Mouse (Mus musculus) kidney, adult 8-10 months (tissue): ENCODE results near the gene Ncdn.

Experiments
- DNase-seq, 2 experiments: peaks; one replicate each; pipeline ENCODE4 v3.0.0; 2022

Ncdn gene

DNA sequence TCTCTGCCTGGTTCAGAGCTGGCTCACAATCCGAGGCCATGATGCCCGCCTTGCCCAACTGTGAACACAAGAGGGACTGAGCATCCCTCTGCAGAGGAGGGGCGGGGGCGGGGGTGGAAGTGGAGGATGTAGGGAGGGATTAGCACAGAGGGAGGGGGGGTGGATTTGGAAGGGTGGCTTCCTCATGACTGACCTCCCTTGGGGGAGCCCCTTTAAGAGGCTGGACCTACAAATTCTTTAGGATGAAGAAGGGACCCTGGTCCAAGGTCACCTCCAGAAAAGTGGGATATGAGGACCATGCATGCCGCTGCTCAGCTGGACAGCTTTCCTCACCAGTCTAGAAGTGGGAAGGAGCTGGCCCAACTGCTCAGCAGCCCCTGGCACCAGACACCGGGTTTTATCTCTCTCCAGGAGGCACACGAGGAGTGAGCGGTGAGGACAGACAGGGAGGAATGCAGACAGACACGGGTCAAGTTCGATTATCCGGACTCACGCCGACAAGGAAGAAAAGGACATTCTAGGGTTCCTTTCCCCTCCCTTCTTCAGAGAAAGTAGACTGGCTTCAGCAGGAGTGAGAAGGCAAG, 1.1 kb downstream of the Ncdn start:
- no peak for DNase-seq

DNA sequence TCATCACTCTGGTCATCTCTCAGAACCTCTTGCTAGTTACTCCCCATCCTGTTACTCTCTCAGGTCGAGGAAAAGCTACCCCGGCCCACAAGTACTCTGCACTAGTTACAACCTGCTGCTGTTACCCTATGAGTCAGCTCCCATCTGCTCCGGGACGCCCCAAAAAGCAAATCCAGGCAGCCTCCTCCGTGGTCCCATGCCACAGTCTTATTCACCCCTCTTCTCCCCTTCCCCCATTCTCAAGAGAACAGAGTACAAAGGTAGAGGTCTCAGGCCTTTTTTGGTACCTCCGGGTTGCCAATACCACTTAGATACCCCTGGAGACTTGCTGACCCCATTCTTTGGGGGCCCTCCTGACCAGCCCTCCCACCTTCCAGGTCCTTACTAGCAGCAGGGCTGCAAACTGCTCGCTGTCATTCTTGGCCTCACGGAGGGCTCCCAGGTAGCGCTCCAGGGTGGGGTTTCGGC, 1.6 kb downstream of the Ncdn start:
- DNase-seq = no peak

DNA sequence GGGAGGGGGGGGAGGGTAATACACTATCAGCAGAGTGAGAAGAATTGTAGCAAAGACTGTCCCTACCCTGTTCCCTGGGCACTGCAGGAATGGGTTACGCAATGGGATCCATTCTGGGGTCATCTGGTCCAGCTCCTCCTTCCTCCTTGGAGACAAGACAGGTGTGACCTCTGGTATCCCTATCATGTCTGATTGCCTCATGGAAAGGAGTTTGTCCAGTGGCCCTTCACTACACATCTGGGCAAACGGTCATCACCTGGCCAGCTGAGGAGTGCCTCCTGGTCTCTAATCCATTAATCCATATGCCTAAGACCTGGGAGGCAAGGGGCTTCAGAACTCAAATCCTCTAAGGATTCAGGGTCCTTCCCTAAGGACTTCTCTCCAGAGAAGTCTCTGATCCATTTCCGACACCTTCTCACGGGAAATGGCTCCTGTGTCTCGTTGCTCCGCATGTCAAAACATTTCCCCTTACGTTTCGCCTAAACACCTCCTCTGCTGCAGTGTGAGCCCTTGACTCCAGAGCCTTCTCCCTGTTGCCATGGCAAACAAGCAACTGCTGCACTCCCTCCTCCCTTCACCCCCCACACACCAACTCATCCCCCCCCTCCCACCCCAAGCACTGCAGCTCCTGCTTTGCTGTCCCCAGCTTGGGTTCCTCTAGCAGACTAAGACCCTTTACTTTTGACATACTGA, 2.2 kb downstream of the Ncdn start:
- no peak for DNase-seq

DNA sequence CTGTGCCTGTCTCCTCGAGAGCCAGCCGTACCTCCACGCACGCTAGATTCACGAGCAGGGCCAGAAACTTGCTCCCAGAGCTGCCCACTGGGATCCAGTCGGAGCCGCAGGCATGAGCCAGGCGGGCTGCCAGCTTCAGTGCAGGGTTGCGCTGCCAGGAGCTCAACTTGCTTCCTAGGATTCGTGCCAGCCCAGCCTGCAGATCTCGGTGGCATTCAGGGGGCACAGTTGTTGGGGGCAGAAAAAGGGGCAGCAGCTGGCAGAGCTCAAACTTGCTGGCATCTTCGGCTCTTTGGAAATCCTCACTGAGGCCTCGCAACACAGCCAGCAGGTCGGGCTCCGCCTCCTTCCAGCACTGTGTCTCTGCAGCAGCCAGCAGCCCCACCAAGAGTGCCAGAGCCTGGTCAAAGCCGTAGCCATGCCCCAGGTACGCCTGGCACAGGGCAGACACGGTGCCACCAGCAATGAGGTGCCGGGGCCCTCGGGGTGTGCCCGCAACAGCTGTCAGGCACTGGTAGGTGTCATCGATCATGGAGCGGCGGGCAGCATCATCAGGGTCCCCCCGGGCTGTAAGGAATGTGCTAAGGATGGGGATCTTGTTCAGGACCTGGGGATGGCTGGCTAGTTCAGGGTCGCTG, 3.1 kb downstream of the Ncdn start:
- no peak for DNase-seq

DNA sequence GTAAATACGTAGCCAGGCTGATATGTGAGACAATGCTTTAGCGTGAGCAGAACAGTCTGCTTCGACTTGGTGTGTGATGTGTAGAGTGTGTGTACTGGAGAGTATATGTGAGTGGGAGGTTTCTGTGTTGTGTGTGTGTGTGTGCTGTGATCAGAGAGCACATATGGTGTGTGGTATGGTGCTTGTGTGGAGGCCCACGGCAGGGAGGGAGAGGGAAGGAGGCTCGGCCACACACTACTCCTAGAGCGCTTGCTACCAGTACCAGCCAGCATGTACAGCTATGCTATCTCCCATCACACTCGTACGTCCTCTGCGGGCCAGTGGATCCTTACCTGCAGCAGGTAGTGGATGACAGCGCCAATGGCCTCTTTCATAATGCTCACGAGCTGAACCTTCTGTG, 3.7 kb downstream of the Ncdn start:
- DNase-seq = no peak

DNA sequence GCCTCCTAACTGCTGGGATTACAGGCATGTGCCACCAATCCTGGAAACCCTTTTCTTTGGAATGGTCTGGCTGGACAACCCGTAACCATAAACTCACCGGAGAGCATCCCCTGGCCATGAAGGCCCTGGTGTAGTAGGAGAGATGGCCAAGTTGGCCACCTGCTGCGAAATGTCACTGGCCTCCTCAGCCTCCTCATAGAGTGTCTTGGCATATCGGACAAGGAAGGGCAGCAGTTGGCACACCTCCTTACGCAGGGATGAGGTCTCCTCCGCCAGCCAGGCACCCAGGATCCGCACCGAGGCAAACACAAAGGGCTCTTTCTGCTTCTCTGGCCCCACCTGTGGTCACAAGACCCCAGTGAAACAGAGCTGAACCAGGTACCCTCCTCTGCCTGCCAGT, 4.9 kb downstream of the Ncdn start:
- no peak for DNase-seq

DNA sequence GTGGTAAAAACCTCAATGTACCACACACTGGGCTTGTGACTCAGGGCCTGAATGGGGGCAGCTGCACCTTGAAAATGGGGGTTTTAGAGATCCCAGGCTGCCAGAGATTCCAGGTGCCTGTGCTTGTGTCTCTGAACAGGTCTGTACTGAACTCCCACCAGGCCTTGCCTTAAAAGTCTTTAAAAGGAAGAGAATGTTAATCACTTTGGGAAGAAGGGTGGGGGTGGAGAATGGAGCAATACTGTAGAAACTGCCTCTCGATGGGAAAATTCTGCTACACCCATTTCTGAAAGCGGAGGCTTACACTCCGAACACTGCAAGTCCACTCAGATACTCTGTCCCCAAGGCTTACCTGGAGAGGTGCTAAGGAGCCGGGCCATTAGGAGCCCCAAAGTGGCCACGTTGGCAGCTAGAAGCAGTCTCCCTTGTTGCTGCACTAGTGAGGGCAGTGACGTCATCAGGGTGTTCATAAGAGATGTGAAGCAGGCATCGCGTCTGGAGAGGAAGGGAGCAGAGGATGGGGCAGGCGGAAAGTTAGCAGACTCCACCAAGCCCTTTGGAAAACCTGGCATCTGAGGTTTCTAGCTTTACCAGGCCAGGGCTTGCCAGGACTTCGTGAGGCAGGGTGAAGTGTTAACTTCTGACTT, 6.9 kb downstream of the Ncdn start:
- no peak for DNase-seq

DNA sequence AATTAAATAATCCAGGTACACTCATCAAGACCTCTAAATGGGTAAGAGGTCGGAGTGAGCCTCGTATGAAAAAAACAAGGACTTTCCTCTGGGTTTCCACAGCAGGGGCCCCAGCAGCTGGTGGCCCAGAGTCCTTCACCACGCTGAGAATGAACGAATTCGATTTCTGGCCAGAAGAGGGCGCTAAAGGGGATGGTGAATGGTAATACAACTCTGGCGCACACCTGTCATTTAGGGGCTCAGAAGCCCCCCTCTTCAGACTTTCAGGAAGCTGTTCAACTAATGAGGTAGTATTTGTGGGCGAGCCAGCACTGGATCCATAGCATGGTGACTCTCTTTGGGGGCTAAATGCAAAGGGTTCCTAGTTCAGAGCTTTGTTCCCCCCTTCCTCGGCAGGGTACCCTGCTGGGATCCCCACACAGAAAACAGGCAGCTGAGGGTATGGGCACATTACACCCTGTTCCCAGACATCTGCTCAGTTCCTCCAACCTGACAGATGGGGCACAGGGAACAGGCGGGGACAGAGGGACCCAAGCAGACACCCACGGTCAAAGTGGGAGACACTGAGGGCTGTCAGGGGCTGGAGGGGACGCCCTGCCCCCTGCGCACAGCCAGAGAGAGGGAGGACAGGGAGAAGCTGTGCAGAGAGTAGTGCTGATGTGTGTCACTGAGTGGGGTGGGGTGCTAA, 7.6 kb downstream of the Ncdn start:
- DNase-seq = peak in 1 of 2 experiments; percentile 58

DNA sequence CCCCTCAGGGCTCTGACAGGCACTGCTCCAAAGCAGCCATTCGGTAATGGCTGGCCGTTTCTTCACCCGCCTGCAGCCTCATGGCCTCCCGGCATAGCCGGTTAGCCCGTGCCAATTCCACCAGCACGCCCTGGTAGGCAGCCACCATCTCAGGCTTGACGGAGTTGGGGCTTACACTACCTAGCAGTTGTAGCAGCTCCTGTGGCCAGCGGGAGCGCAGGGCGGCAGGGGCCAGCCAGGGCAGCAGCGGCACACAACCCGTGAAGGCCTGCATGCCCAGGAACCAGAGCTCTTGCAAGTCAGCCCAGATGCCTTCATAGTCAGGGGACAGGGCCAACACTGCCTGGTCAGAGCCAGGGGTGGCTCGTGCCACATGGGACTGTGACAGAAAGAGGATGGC, 8.4 kb downstream of the Ncdn start:
- no peak for DNase-seq

DNA sequence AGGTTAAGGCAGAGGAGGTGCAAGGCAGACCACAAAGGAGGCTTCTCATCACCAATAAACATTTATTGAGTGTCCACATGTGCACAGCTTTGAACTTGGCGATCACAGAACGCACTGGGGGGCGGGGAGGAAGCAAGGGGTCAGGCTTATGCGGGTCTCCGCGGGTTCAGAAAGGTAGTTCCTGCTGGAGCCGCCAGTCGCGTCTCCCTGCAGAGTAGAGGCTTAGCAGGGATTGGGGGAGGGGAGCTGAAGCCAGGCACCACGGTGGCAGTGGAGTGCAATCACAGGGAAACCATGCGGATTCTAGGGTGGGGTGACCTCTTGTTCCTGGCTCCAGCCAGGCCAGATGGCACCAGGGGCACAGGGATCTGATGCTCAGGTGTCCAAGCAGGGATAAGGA, 9.5 kb downstream of the Ncdn start:
- no peak for DNase-seq

DNA sequence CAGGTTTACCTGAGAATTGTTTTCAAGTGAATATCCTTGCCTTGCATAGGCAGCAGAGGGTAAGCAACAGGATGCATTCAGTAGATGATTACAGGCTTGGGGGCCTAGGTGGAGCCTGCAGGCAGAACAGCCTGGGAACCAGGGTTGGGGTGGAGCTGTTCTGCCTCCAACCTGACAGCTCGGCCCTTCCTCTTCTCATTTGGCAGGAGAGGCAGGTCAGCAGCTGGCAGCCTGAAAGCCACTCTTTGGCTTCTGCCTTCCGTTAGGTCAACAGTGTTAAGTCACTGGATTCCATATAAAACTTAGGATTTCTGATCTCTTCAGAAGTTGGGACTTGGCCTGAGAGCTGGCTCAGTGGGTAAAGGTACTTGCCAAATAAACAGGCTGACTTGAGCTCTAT, 10.3 kb downstream of the Ncdn start:
- DNase-seq = no peak

DNA sequence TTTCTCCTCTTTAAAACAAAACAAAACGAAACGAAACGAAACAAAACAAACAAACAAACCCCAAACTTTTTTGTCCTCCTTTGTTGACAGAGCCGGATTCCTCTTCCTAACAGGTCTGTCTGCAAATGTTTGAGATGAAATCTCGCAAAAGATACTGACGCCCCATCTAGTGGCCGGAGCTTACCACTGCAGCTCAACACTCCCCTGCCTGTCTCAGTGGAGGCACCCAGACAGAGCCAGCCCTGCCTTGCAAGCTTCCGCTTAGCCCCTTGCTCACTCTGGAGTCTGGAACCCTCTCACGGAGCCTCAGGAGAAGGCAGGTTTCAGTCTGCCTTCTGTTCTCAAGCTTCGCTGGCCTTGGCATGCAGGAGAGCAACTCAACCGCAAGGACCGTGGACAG, 11.8 kb downstream of the Ncdn start:
- peak; percentile 66 to 82 for DNase-seq

DNA sequence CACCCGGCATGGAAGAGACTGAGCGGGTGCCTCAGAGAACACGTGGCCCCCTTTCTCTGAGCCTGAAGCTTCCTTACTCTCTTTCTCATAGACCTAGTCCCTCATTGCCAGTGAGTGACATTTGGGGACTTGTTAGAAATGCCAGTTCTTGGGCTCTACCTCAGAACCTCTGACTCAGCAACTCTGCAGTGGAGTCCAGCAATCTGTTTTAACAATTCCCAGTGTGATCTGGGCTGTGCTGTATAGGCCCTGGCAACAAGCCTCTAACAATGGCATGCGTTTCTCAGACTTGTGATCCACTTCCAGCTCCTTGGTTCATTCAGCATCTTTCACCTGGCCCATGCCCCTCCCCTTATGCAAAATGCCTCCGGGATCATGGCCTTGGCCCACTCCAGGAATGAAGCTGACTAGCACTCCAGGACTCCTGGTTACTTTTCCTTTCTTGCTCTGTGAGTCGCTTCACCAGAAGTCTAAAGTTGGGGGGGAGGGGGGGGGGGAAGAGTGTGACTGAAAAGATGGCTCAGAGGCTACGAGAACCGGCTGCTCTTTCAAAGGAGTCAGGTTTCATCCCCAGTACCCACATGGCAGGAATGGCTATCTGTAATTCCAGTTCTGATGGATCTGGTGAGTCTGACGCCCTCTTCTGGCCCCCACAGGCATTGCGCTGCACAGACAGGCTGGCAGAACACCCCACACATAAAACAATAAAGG, 13.1 kb downstream of the Ncdn start:
- DNase-seq = no peak

DNA sequence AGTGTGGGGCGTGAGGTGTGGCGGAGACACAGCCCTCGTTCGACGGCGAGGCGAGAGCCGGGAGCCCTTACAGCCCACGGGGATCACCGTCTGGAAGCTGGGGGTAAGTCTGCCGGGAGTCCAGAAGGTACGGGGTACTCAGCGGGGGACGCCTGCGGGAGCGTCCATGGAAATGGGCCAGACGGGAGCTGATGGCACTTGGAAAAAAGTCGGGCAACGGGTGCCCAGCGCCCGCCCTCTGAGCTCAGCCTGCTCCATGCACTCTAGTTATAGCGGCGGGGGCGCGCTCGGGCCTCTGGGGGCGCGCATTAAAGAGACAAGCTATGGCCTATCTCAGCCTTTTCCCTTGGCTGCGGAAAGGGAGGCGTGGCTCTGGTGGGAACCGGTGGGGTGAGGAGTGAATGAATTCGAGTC, 17.2 kb downstream of the Ncdn start, which contains the start of gene Tfap2e:
TSS of gene Tfap2e (minus strand) at position 240 of the 414 bp plus-strand sequence.
- DNase-seq = no peak

DNA sequence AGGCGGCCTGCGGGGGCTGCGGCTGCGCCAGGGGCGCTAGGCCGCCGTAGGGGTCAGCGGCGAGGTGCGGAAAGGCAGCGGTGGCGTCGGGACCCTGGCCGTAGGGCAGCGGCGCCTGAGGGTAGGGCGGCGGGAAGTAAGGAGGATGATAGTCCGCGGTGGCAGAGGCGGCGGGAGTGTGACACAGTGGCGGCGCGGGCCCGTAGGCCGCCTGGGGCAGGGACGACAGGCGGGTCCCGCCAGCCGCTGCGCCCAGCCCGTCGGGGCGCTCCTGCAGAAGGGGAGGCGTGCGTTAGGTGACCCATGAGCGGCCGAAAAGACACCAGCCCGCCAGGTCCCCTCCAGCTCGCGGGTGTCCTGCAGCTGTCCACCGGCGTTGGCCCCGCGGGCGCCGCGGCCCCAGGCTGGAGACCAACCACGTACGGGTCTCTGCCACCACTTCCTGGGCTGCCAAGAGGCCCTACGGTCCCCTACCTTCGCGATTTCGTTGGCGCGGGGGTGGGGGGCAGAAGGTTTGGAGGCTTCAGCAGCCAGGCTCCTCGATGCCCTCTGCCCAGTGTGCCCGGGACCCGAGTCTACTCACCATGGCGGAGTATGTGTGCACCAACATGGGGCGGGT, 17.7 kb downstream of the Ncdn start:
- no peak for DNase-seq

DNA sequence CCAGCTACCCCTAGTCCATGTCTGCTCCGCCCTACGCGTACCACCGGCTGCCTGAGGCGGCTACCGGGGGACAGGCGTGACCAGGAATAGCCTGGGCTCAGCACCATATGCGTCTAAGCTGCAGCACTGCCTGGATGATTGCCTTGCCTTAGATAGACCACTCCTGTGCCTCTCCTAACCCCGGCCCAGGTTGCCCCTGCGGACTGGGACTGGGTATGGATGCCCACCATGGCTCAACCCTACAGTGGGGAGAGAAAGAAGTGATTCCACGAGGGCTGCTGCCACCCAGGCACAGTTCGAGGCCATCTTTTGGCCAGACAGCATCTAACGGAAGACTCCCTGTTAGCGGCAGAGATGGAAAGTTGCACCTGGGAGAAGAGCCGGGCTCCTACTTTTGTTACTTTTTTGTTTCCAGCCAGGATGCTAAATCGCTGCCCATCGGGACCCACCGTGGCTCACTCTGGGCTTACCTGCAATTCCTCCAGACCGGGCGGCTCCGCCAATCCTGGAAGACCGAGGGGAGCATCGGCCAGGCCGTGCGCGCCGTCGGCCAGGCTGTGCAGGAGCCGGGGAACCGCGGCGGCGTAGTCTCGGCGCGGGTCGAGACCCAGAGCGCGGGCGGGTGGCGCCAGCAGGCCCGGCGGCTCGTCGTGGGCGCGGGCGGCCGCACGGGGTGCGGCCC, 18.4 kb downstream of the Ncdn start:
- no peak for DNase-seq

DNA sequence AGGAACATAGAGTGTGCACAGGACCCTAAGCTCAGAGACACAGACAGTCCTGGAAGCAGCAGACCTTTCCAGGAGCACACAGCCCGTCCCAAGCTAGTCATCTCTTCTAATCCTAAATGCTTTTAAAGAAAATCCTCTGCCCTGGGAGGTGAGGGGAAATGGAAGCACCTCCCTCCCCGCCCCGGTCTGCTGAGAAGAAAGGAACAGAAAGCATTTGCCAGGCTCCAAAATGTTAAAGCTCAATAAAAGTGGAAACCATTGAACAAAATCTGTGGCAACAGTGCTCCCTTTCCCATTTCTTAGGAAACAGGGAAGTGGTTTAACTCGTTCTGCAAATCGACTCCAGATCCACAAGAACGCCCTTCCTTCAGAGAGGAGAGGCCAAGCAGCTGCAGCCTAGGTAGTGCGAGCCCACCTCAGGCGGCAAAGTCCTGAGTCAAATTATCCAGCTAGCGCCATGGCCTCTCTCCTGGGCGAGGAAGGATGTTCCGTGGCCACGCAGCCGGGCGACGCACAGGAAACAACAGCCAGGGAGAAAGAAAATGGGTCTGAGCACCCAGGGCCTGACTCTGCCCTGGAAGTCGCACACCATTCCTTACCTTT, 19.1 kb downstream of the Ncdn start:
- DNase-seq = no peak

DNA sequence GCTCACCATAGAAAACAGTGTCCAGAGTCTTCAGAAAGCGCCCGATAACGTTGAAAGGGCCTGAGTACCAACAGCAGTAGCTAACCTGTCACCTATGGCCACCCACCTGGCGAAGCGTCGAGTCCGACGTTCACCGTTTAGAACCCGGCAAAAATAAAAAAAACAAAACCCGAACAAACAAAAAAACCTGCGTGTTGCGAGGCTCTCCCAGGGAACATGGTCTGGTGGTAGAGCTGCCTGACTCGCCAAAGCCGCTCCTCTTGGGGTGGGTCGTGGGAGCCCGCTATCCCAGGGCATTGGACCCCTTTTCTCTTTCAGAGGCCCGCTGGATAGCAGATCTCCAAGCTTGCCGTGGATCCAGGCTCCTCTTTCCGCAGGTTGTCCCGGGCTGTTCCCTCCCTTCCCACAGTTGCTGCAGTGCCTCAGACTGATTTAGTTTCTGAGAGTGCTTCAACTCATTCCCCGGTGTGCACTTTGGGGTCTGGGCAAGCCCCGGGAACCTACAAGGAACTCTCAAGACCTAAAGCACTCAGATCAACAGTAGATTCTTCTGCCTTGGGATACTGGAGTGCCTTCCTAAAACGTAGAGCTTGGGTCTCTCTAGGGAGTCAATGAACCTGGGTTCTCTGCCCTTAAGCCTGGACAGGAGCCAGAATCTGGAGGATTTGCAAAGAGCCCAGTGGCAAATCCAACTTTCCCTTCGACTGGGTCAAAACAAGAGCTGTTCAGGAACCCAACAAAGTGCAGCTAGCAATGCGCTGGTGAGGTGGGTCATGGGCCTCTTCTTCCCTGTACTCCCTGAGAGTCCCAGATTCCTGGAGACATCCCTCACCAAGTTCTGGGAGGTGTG, 20.5 kb downstream of the Ncdn start:
- DNase-seq = no peak

DNA sequence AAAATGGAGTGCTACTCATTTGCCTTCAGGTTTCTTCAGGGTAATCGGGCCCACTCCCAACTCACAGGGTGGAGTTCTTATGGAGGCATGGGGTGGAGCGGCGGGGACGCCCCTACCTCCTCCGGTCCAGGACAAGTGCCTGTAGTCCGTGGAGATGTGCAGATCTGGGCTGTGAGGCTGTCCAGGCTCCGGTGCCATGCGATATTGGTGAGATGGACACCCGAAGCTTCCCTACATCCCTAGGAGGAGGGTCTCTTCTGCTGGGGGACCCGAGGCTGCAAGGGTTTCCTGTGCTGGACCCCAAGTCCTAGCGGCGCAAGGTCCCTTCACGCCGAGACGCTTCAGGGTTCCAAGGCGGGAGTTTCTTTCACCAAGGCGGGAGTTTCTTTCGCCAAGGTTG, 21.1 kb downstream of the Ncdn start:
- DNase-seq = no peak

DNA sequence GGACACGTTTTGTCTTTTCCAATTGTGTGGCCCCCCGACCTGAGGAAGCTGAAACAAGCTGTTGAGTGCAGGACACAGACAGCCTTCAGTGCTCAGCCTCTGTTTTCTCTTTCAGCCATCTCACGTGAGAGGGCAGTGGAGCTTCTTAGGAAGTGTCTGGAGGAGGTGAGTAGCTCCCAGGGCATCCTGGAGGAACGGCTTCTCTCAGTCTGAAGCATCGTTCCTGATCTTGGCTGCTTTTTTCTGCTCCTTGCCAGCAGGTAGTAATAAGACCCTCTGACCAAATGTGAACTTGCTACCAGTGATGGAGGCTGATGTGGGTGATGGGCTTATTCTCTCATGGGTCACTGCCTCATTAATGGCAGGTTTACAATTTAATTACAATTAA, 45.8 kb downstream of the Ncdn start:
- no peak for DNase-seq
